Mouse (Mus musculus) embryonic facial prominence, embryonic 15.5 days (tissue): ENCODE results near the gene Cdyl. TPM values are rescaled to one million over a fixed set of nuclear protein-coding genes. Genes with fewer than 3 reads are reported as not detected.

ENCODE experiments used
- ATAC-seq: fragments of 200-750 bp; cut with Nextera tagmentation; 2 replicates; pipeline ENCODE4 v1.8.0; 2017; ENCODE audit warnings: low read depth, moderate TSS enrichment; ENCODE audit not compliant: insufficient number of reproducible peaks, low FRiP score, low TSS enrichment
- H3K27ac ChIP-seq: fragments of 300-500 bp; sonication (generic); replicated peaks from 2 replicates; pipeline ENCODE4 v1.5.1; 2015; ENCODE audit warnings: mild to moderate bottlenecking, inconsistent platforms
- H3K27me3 ChIP-seq: fragments of 300-500 bp; sonication (generic); 2 replicates; pipeline ENCODE4 v1.6.1; 2015; ENCODE audit warnings: inconsistent platforms
- H3K36me3 ChIP-seq: fragments of 300-500 bp; sonication (generic); 2 replicates; pipeline ENCODE4 v1.6.1; 2015; ENCODE audit warnings: mild to moderate bottlenecking, inconsistent platforms
- H3K4me1 ChIP-seq: fragments of 300-500 bp; sonication (generic); 2 replicates; pipeline ENCODE4 v1.6.1; 2015; ENCODE audit warnings: inconsistent platforms
- H3K4me2 ChIP-seq: fragments of 300-500 bp; sonication (generic); replicated peaks from 2 replicates; pipeline ENCODE4 v1.6.1; 2015; ENCODE audit warnings: mild to moderate bottlenecking, inconsistent platforms
- H3K4me3 ChIP-seq: fragments of 300-500 bp; sonication (generic); replicated peaks from 2 replicates; pipeline ENCODE4 v1.5.1; 2015; ENCODE audit warnings: mild to moderate bottlenecking, inconsistent platforms
- H3K9ac ChIP-seq: fragments of 300-500 bp; sonication (generic); 2 replicates; pipeline ENCODE4 v1.6.1; 2015; ENCODE audit warnings: inconsistent platforms
- H3K9me3 ChIP-seq: fragments of 300-500 bp; sonication (generic); replicated peaks from 2 replicates; pipeline ENCODE4 v1.6.1; 2016; ENCODE audit warnings: inconsistent platforms
- WGBS: fragments of 180-500 bp; shearing (Covaris S2); methylation state at CpG from one replicate; pipeline ENCODE4 v1.1.7; 2015; 5-methylcytosine and 5-hydroxymethylcytosine counted together
- polyA plus RNA-seq: library from polyadenylated mRNA; unstranded; fragments of >200 nt; fragmentation: Nextera tagmentation; extraction: Ambion mirVana; gene quantifications from 2 replicates; pipeline ENCODE4 v1.2.1, GENCODE M21; 2015

The Cdyl gene
- polyA plus RNA-seq, 1 experiment from 2014 or later = 13.5 TPM

DNA sequence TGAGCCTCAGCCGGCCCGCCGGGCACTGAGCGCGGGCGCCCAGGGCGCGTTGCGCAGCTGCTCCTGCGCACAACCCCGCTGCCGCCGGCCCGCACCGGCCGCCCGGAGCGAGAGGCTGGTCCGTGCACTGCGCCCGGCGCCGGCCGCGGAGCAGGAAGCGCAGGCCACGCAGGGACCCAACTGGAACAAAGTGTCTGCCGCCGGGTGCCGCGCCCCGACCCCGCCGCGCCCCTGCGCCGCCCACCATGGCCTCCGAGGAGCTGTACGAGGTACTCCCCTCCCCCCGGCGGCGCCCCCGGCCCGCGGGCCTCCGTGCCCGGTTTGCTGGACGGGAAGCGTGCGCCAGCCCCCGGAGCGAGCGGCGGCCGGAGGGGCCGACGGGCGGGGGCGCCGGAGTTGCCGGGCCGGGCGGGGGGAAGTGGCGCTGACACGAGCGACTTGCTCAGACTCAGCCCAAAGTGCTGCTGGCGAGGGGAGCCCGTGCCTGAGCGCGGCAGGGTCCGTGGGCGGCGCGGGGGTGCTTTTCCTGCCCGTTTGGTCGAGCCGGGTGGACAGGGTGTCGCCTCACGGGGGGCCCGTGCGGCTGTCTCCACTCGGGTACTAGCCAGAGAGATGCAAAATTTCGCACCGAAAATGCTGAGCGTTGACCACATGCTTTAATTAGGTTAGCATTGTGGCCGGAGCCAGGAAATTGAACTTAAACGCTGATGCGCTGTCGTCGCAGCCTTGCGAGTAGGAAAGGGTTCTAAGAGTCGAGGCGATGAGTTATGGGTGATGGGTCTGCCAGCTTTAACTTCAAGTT lies 82.2 kb downstream of the Cdyl start:
- peaks cover 6% of the 10 kb centered on the region; the same call in 1 of the 2 replicates for H3K27me3 ChIP-seq
- H3K9me3 ChIP-seq = 0 out of 2 replicates have a peak, but pooled peaks cover 9% of the 10 kb centered on the region
- peak overlapping the region; percentile 88 for H3K27ac ChIP-seq
- peaks cover 17% of the 10 kb centered on the region for H3K4me1 ChIP-seq
- peak overlapping the region; percentile 91 for H3K4me3 ChIP-seq
- H3K4me2 ChIP-seq = peak overlapping the region; percentile 86
- H3K9ac ChIP-seq = peak overlapping the region; percentile 82
- ATAC-seq = peak; percentile 59
- under 1% methylated on average over 72 of the region's 93 CpGs for WGBS
- H3K36me3 ChIP-seq = peaks cover 11% of the 10 kb centered on the region; the same call in 1 of the 2 replicates

DNA sequence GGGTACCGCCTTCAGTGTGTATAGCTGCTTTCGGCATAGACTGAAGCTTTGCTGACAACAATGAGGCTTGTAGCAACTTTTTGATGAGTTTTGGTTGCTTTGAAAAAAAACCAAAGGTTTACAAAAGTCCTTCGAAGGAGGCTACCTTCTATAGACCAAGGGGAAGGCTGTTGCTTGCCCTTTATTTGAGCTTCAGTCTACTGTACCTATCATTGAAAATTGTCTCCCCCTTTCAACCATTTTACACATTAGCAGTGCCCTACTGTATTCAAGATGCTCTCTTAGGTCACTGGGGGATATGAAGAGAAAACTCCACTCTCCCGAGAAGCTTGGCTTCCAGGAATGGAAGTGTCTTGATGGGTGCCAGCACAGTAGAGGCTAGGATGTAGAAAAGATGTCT lies 83.1 kb downstream of the Cdyl start:
- Histone ChIP-seq H3K9ac (peak overlapping the region; percentile 82), H3K4me2 (peak overlapping the region; percentile 86), H3K27me3 (peaks cover 6% of the 10 kb centered on the region; the same call in 1 of the 2 replicates), H3K9me3 (peaks cover 15% of the 10 kb centered on the region; the same call in 1 of the 2 replicates), H3K36me3 (peaks cover 11% of the 10 kb centered on the region; the same call in 1 of the 2 replicates), H3K4me1 (peaks cover 17% of the 10 kb centered on the region), H3K4me3 (peak overlapping the region; percentile 91), H3K27ac (no peak overlapping the region)
- no peak for ATAC-seq
- 24% methylated on average over 4 of the region's 4 CpGs for WGBS

DNA sequence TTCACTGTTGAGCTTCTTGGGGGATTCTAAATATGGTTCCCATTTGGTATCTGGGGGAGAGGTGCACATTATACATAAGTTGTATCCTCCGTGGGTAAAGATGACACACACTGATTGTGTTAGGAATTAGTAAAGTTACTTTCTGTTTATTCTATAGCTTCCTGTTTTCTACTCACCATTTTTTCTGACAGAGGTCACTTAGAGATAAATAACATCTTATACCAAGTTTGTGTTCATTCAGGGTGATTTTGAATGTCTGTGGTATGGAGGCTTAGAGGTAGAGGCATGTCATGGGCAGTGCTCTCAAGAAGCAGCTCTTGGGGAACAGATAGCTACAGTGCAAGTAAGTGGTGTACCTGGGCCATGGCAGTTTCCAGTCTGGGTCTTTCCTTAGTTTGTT lies 83.6 kb downstream of the Cdyl start:
- ATAC-seq = no peak
- H3K27ac ChIP-seq = no peak overlapping the region
- 21% methylated on average over 1 of the region's 1 CpGs for WGBS
- peaks cover 17% of the 10 kb centered on the region for H3K4me1 ChIP-seq
- H3K9me3 ChIP-seq = peaks cover 15% of the 10 kb centered on the region; the same call in 1 of the 2 replicates
- peaks cover 11% of the 10 kb centered on the region; the same call in 1 of the 2 replicates for H3K36me3 ChIP-seq
- H3K4me3 ChIP-seq = peak overlapping the region; percentile 91
- peak overlapping the region; percentile 86 for H3K4me2 ChIP-seq
- H3K9ac ChIP-seq = no peak overlapping the region
- peaks cover 4% of the 10 kb centered on the region; the same call in 1 of the 2 replicates for H3K27me3 ChIP-seq

DNA sequence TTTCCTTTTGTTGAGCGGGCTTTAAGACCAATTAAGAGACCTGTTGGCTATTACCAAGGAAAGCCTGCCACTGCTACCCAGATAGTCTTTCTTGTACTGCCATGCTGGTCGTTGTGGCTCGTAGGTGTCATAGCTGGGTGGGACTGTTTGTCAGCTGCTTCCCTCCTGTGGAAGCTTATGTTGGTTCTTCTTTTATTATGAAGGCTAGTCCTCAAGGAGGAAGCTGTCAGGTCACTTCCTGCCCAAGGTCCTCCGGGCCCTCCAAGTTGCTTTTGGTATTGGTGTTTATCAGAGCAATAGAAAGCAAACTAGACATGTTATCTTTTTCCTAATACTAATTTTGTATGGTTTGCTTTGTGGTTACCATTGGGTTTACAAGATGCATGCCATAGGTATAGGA lies 89.6 kb downstream of the Cdyl start:
- Histone ChIP-seq H3K27ac (no peak overlapping the region), H3K9me3 (peaks cover 15% of the 10 kb centered on the region; the same call in 1 of the 2 replicates), H3K4me1 (no peaks in the 10 kb centered on the region; the same call in 1 of the 2 replicates), H3K4me2 (no peak overlapping the region), H3K27me3 (no peaks in the 10 kb centered on the region), H3K36me3 (peaks cover 11% of the 10 kb centered on the region; the same call in 1 of the 2 replicates), H3K4me3 (no peak overlapping the region), H3K9ac (no peak overlapping the region)
- ATAC-seq = no peak
- 89% methylated on average over 4 of the region's 4 CpGs for WGBS

DNA sequence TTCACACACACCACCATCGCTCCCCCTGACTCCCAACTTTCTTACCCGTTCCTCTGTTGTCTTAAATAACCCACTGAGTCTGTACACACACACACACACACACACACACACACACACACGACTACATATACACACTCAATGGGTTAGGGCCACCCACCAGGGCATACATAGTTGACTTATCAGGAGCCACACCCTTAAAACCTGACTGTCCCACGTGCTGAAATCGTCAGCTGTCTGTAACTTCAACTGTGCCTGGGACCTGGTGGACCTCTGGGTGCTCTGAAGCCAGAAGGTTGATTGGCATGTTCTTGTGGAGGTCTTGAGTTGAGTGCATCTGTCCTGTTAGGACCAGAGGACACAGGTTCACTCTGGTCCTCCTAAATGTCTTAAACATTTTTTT lies 90.0 kb downstream of the Cdyl start:
- 89% methylated on average over 5 of the region's 5 CpGs for WGBS
- Histone ChIP-seq H3K27ac (no peak overlapping the region), H3K36me3 (peaks cover 11% of the 10 kb centered on the region; the same call in 1 of the 2 replicates), H3K4me3 (no peak overlapping the region), H3K4me2 (no peak overlapping the region), H3K9me3 (peaks cover 15% of the 10 kb centered on the region; the same call in 1 of the 2 replicates), H3K9ac (no peak overlapping the region), H3K4me1 (peaks cover 4% of the 10 kb centered on the region; the same call in 1 of the 2 replicates), H3K27me3 (no peaks in the 10 kb centered on the region)
- ATAC-seq = no peak

DNA sequence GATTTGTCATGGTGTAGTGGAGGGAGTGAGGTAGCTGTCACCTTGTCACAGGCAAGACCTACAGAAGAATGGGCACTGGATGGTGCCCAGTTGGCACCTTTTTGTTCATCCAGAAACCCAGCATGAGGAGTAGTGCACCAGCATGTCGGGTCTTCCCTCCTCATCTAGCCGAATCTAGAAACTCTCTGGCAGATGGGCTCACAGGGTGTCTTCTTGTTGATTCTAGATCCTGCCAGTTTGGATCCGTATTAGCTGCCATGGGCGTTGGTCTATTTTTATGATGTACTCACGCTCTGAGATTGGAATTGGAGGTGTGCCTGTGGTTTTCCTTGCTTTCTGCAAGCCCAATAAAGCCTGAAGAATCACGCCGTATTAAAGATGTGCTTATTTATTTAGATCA lies 92.4 kb downstream of the Cdyl start:
- Histone ChIP-seq H3K9ac (no peak overlapping the region), H3K27ac (no peak overlapping the region), H3K4me2 (no peak overlapping the region), H3K27me3 (no peaks in the 10 kb centered on the region), H3K4me3 (no peak overlapping the region), H3K36me3 (no peaks in the 10 kb centered on the region), H3K9me3 (peaks cover 6% of the 10 kb centered on the region; the same call in 1 of the 2 replicates), H3K4me1 (peaks cover 17% of the 10 kb centered on the region)
- ATAC-seq = no peak
- 88% methylated on average over 7 of the region's 7 CpGs for WGBS

DNA sequence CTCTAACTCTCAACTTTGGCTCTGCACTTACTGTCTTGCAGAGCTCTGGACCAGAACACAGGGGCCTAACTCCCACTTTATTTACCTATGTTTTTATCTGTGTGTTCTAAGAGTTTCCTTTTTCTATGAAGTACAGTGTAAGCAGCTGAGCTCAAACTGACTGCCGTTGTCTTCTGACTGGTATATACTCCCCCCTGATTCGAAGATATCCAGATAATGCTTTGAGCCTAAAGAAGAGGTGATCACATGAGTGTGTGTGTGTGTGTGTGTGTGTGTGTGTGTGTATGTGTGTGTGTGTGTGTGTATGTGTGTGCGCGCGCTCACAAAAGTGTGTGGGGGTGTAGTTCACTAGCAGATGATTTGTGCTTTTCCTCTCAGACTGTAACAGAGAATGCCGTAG lies 95.4 kb downstream of the Cdyl start:
- ATAC-seq = no peak

DNA sequence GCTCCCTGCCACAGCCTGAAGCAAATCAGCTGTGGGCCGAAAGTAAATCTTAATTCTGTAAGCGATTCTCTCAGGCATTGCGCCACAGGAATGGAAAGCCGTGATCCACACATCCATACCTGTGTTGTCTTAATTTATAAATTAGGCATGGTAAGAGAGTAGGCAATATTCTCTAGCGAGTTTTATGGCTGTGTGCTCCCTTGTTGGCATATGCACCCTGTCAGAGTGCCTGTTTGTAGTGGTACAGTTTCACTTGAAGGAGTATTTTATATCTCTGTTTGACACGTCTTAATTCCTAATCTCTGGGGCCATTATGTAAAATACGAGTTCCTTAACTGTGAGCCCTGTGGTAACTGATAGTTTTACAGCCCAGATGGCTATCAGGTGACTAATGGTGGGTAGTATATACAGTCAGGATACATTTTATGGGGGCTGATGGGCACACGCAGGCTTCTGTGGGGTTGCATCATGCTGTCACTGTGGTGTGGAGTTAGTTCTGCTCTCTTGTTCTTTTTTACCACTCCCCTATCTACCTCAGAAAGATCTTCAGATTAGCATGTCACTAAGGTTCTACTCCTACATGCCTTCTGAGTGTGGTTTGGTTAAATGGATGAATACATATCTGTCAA lies 96.1 kb downstream of the Cdyl start:
- Histone ChIP-seq H3K27ac (no peak overlapping the region), H3K4me2 (no peak overlapping the region), H3K9ac (no peak overlapping the region), H3K36me3 (no peaks in the 10 kb centered on the region), H3K4me3 (no peak overlapping the region), H3K9me3 (no peaks in the 10 kb centered on the region), H3K4me1 (peaks cover 24% of the 10 kb centered on the region), H3K27me3 (no peaks in the 10 kb centered on the region)
- no peak for ATAC-seq
- 58% methylated on average over 8 of the region's 8 CpGs for whole genome bisulfite sequencing

More for the DNA sequence above, 95.4 kb downstream of the Cdyl start:
- no peak overlapping the region for H3K27ac ChIP-seq
- no peak overlapping the region for H3K4me2 ChIP-seq
- peaks cover 24% of the 10 kb centered on the region for H3K4me1 ChIP-seq
- 90% methylated on average over 6 of the region's 6 CpGs for WGBS
- H3K36me3 ChIP-seq = no peaks in the 10 kb centered on the region
- no peak overlapping the region for H3K9ac ChIP-seq
- H3K27me3 ChIP-seq = no peaks in the 10 kb centered on the region
- no peak overlapping the region for H3K4me3 ChIP-seq
- no peaks in the 10 kb centered on the region for H3K9me3 ChIP-seq

DNA sequence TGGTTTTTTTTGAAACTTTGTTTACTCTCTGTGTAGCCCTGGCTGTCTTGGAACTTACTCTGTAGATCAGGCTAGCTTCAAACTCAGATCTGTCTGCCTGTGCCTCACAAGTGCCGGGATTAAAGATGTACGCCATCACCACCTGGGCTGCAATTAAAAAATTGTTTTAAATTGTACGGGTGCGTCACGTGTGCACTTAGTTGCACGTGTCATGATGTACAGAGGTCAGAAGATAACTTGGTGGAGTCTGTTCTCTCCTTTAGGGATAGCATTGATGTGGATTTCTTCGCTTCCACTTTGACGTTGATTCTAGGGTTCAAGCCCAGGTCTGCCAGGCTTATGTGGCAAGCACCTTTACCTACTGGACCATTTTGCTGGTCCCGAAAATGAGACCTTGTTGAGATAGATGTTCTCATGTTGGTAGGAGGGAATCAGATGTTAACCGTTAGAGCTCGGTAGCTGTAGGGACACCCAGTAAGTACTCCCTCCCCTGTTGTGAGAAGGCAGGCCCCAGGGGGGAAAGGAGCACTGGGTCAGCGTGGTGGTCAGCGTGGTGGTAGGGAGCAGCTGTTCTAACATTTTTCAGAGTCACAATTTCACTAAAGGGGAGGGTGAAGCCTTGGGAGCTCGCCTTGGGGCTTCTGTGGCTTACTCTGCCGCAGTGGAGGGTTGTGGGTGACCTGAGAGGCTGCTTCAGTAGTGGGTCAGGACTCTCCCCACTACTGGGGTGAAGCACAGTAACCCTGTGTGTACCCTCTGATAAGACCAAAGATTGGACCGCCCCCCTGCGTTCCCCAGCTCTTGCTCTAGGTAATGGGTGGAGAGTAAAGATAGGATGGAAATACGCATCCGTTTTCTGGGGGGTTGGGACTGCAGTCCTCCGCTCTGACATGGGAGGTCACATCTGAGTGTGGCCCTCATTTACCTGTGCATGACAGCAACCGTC lies 97.0 kb downstream of the Cdyl start:
- H3K27me3 ChIP-seq = no peaks in the 10 kb centered on the region
- H3K36me3 ChIP-seq = no peaks in the 10 kb centered on the region
- no peak overlapping the region for H3K9ac ChIP-seq
- peaks cover 24% of the 10 kb centered on the region for H3K4me1 ChIP-seq
- no peak overlapping the region for H3K4me3 ChIP-seq
- H3K27ac ChIP-seq = no peak overlapping the region
- no peak overlapping the region for H3K4me2 ChIP-seq
- no peaks in the 10 kb centered on the region for H3K9me3 ChIP-seq
- 86% methylated on average over 21 of the region's 21 CpGs for WGBS
- ATAC-seq = no peak

DNA sequence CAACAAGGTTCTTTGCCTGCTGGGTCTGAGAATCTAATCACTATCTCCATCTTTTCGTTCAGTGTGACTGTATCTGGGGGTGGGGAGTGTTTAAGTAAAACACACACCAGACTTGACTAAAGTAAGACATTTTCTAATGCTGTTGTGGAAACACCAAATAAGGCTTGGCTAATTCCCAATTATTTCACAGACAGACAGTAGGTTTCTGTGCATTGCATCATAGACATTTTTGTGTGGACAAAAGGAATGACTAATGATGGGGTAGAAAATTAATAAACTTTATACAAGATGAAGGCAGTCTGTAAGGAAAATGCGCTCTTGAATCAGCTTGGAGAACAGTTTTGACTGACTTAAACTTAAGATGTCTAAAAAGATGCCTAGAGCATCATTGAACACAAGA lies 100.7 kb downstream of the Cdyl start:
- Histone ChIP-seq H3K4me2 (no peak overlapping the region), H3K9me3 (no peaks in the 10 kb centered on the region), H3K4me1 (peaks cover 24% of the 10 kb centered on the region; the same call in 1 of the 2 replicates), H3K4me3 (no peak overlapping the region), H3K27me3 (no peaks in the 10 kb centered on the region), H3K27ac (no peak overlapping the region), H3K9ac (no peak overlapping the region), H3K36me3 (no peaks in the 10 kb centered on the region)
- no peak for ATAC-seq
- WGBS = 68% methylated on average over 2 of the region's 2 CpGs
